Mouse (Mus musculus) small intestine, adult 2 months (tissue): ENCODE results near the gene Prrt3. TPM values are rescaled to one million over a fixed set of nuclear protein-coding genes. Genes with fewer than 3 reads are reported as not detected.

Experiments
- H3K27ac ChIP-seq: fragments of 200-500 bp; 2 replicates; pipeline ENCODE4 v1.5.1; 2012; ENCODE audit warnings: low read depth, low read length, control low read depth, inconsistent platforms; ENCODE audit not compliant: insufficient read depth
- H3K27me3 ChIP-seq: fragments of 200-500 bp; 2 replicates; pipeline ENCODE4 v1.6.1; 2012; ENCODE audit warnings: mild to moderate bottlenecking, moderate library complexity, low read length, inconsistent platforms; ENCODE audit not compliant: control insufficient read depth, insufficient read depth
- H3K36me3 ChIP-seq: fragments of 200-500 bp; 2 replicates; pipeline ENCODE4 v1.6.1; 2012; ENCODE audit warnings: mild to moderate bottlenecking, low read length, control low read depth, inconsistent platforms; ENCODE audit not compliant: control insufficient read depth, insufficient read depth
- H3K4me1 ChIP-seq: fragments of 200-500 bp; 2 replicates; pipeline ENCODE4 v1.6.1; 2012; ENCODE audit warnings: low read length, inconsistent platforms, mixed read lengths; ENCODE audit not compliant: control insufficient read depth, insufficient read depth, insufficient read length
- H3K4me3 ChIP-seq: fragments of 200-500 bp; 2 replicates; pipeline ENCODE4 v1.5.1; 2012; ENCODE audit warnings: low read depth, mild to moderate bottlenecking, control low read depth, inconsistent platforms, low read length, moderate library complexity
- CTCF ChIP-seq: fragments of 200-500 bp; IDR thresholded peaks from 2 replicates; pipeline ENCODE4 v1.5.1; 2012; ENCODE audit warnings: low read depth, mild to moderate bottlenecking, control low read depth, inconsistent platforms, low read length, moderate library complexity, mixed read lengths; ENCODE audit not compliant: insufficient replicate concordance, insufficient read length; ENCODE audit errors: extremely low read depth
- POLR2A ChIP-seq: fragments of 200-500 bp; IDR thresholded peaks from 2 replicates; pipeline ENCODE4 v1.6.1; 2012; ENCODE audit warnings: low read depth, mild to moderate bottlenecking, control low read depth, inconsistent platforms, low read length, moderate library complexity
- WGBS: fragments of 180-500 bp; shearing (Covaris S2); methylation state at CpG from one replicate; pipeline ENCODE4 v1.1.7; 2018; 5-methylcytosine and 5-hydroxymethylcytosine counted together
- polyA plus RNA-seq: library from polyadenylated mRNA; depleted of rRNA; stranded (reverse); fragments of >200 nt; gene quantifications from 2 replicates; pipeline ENCODE4 v1.2.3, GENCODE M21; 2012

The Prrt3 gene
- polyA plus RNA-seq, 1 experiment = 0.05 TPM

- no peak for TF ChIP-seq POLR2A
- TF ChIP-seq CTCF = no peak
- no peaks in the 10 kb centered on the region for H3K36me3 ChIP-seq
- no peak overlapping the region for H3K4me3 ChIP-seq
- H3K27ac ChIP-seq = no peak overlapping the region
- WGBS = 72% methylated on average over 5 of the region's 5 CpGs
- H3K27me3 ChIP-seq = no peaks in the 10 kb centered on the region
- H3K4me1 ChIP-seq = peaks cover 10% of the 10 kb centered on the region
Observed at GRCm38 (mm10) chr6:113465602-113466001, 36.1 kb downstream of the Prrt3 start.

GRCm38 (mm10) chr6:113464040-113464439 is 37.7 kb downstream of the Prrt3 start:
- H3K36me3 ChIP-seq = no peaks in the 10 kb centered on the region
- no peak overlapping the region for H3K27ac ChIP-seq
- TF ChIP-seq POLR2A = no peak
- no peak for TF ChIP-seq CTCF
- H3K4me3 ChIP-seq = no peak overlapping the region
- H3K27me3 ChIP-seq = no peaks in the 10 kb centered on the region
- 54% methylated on average over 7 of the region's 7 CpGs for WGBS
- H3K4me1 ChIP-seq = 0 out of 2 replicates have a peak, but pooled peaks cover 3% of the 10 kb centered on the region

- Histone ChIP-seq H3K27me3 (no peaks in the 10 kb centered on the region), H3K4me3 (peak overlapping the region; percentile 41), H3K4me1 (peaks cover 5% of the 10 kb centered on the region), H3K27ac (no peak overlapping the region), H3K36me3 (no peaks in the 10 kb centered on the region)
- TF ChIP-seq POLR2A (no peak), CTCF (no peak)
- 37% methylated on average over 10 of the region's 10 CpGs for WGBS
Observed at GRCm38 (mm10) chr6:113458635-113459034, 43.1 kb downstream of the Prrt3 start.

GRCm38 (mm10) chr6:113457952-113458534 is 43.7 kb downstream of the Prrt3 start, which contains the start of gene Il17re:
Il17re (plus strand) TSS chr6:113458484.
- no peak within 1 kb of the TSS for H3K27ac ChIP-seq
- peaks cover 5% of the 10 kb centered on the region for H3K4me1 ChIP-seq
- TF ChIP-seq POLR2A (no peak), CTCF (no peak)
- WGBS = 63% methylated on average over 10 of the region's 10 CpGs
- H3K36me3 ChIP-seq = no peaks in the 10 kb centered on the region
- H3K4me3 ChIP-seq = peak within 1 kb of the TSS; percentile 41
- H3K27me3 ChIP-seq = no peaks in the 10 kb centered on the region

GRCm38 (mm10) chr6:113455007-113455406 is 46.7 kb downstream of the Prrt3 start:
- Histone ChIP-seq H3K27me3 (no peaks in the 10 kb centered on the region), H3K27ac (peak overlapping the region; percentile 35; the same call in 1 of the 2 replicates), H3K4me1 (peaks cover 5% of the 10 kb centered on the region), H3K36me3 (no peaks in the 10 kb centered on the region), H3K4me3 (no peak overlapping the region)
- TF ChIP-seq CTCF = no peak
- TF ChIP-seq POLR2A = no peak
- 30% methylated on average over 5 of the region's 5 CpGs for WGBS

GRCm38 (mm10) chr6:113451839-113452238 is 49.9 kb downstream of the Prrt3 start:
- Histone ChIP-seq H3K27me3 (no peaks in the 10 kb centered on the region), H3K27ac (no peak overlapping the region), H3K4me3 (no peak overlapping the region), H3K36me3 (peaks cover 19% of the 10 kb centered on the region), H3K4me1 (peaks cover 2% of the 10 kb centered on the region; the same call in 1 of the 2 replicates)
- no peak for TF ChIP-seq POLR2A
- no peak for TF ChIP-seq CTCF
- WGBS = 57% methylated on average over 2 of the region's 2 CpGs

GRCm38 (mm10) chr6:113447639-113448038 is 54.1 kb downstream of the Prrt3 start:
- Histone ChIP-seq H3K27ac (no peak overlapping the region), H3K27me3 (no peaks in the 10 kb centered on the region), H3K4me3 (no peak overlapping the region), H3K4me1 (peaks cover 3% of the 10 kb centered on the region; the same call in 1 of the 2 replicates), H3K36me3 (peaks cover 19% of the 10 kb centered on the region)
- WGBS = 95% methylated on average over 4 of the region's 4 CpGs
- no peak for TF ChIP-seq POLR2A
- no peak for TF ChIP-seq CTCF
